Mouse (Mus musculus) heart, adult 2 months (tissue): ENCODE data around the gene Psen1. TPM values are rescaled to one million over a fixed set of nuclear protein-coding genes. Genes with fewer than 3 reads are reported as not detected.

Experiments used
- DNase-seq, 2 experiments: peaks; one replicate each; pipeline ENCODE4 v3.0.0; 2021
- H3K27ac ChIP-seq: fragments of 200-600 bp; 2 replicates; pipeline ENCODE4 v1.8.1; 2022
- H3K27me3 ChIP-seq: fragments of 200-500 bp; 2 replicates; pipeline ENCODE4 v1.6.1; 2012; ENCODE audit warnings: mild to moderate bottlenecking, low read length, inconsistent platforms, mixed read lengths; ENCODE audit not compliant: control insufficient read depth, insufficient read depth
- H3K36me3 ChIP-seq: fragments of 200-500 bp; 2 replicates; pipeline ENCODE4 v1.6.1; 2012; ENCODE audit warnings: low read length, inconsistent platforms; ENCODE audit not compliant: control insufficient read depth, insufficient read depth
- H3K4me1 ChIP-seq: fragments of 200-500 bp; 2 replicates; pipeline ENCODE4 v1.6.1; 2011; ENCODE audit warnings: low read length; ENCODE audit not compliant: control insufficient read depth, insufficient read depth
- H3K4me3 ChIP-seq: fragments of 200-600 bp; 2 replicates; pipeline ENCODE4 v1.8.1; 2022
- H3K79me2 ChIP-seq: fragments of 200-500 bp; replicated peaks from 2 replicates; pipeline ENCODE4 v1.6.1; 2012; ENCODE audit warnings: mild to moderate bottlenecking, inconsistent platforms, low read length, moderate library complexity, mixed read lengths; ENCODE audit not compliant: control insufficient read depth, insufficient read depth
- H3K9ac ChIP-seq: fragments of 200-500 bp; 2 replicates; pipeline ENCODE4 v1.6.1; 2012; ENCODE audit warnings: low read depth, mild to moderate bottlenecking, control low read depth, inconsistent platforms, low read length, mixed read lengths
- CTCF ChIP-seq: fragments of 200-600 bp; IDR thresholded peaks from 2 replicates; pipeline ENCODE4 v1.8.1; 2022; ENCODE audit warnings: antibody characterized with exemption, mild to moderate bottlenecking, moderate library complexity
- EP300 ChIP-seq: fragments of 200-500 bp; IDR thresholded peaks from 2 replicates; pipeline ENCODE4 v1.6.1; 2011; ENCODE audit warnings: low read depth, low read length, control low read depth; ENCODE audit not compliant: insufficient read depth
- POLR2A ChIP-seq: fragments of 200-500 bp; IDR thresholded peaks from 2 replicates; pipeline ENCODE4 v1.6.1; 2011; ENCODE audit warnings: mild to moderate bottlenecking, low read depth, low read length, control low read depth; ENCODE audit not compliant: insufficient read depth
- WGBS: fragments of 180-500 bp; shearing (Covaris S2); methylation state at CpG from one replicate; pipeline ENCODE4 v1.1.7; 2018; 5-methylcytosine and 5-hydroxymethylcytosine counted together
- intact Hi-C: fragments of 180-260 bp; cut with DNase I; formaldehyde crosslinking; loops from one replicate; pipeline ENCODE4 v1.15.1; 2025
- polyA plus RNA-seq: library from polyadenylated mRNA; depleted of rRNA; stranded (reverse); fragments of >200 nt; gene quantifications from 2 replicates; pipeline ENCODE4 v1.2.3, GENCODE M21; 2012; rRNA removed
- total RNA-seq, 2 experiments: library from RNA; stranded (reverse); gene quantifications; 2 replicates each; pipeline ENCODE4 v1.2.3; 2021

The Psen1 gene
- total and polyA plus RNA-seq, 3 experiments, result 16.8 to 38.0 (median 35.1) TPM

- Histone ChIP-seq H3K4me1 (peaks cover 2% of the 10 kb centered on the region; the same call in 1 of the 2 replicates), H3K9ac (no peak overlapping the region), H3K79me2 (no peaks in the 10 kb centered on the region), H3K27me3 (no peaks in the 10 kb centered on the region), H3K4me3 (no peak overlapping the region), H3K27ac (no peak overlapping the region), H3K36me3 (no peaks in the 10 kb centered on the region)
- no peak for DNase-seq
- no peak for TF ChIP-seq EP300
- no peak for TF ChIP-seq POLR2A
- TF ChIP-seq CTCF, result no peak
- intact Hi-C loops, result no loop called here
- 89% methylated on average over 10 of the region's 10 CpGs for WGBS
Measured at GRCm38 (mm10) chr12:83782669-83783068, 94.7 kb downstream of the Psen1 start.

Other genes starting within 250 kb of the Psen1 start
- 10 to 100 TPM; 16.6 to 18.8 TPM for gene Dpf3, start 200.4 kb upstream of the Psen1 start, total RNA-seq
- gene Dpf3, start 200.4 kb upstream of the Psen1 start, polyA plus RNA-seq, result 9.1 and 9.7 TPM in 2 replicates
- gene Dcaf4, start 167.7 kb upstream of the Psen1 start, total RNA-seq, result 10 to 100 TPM; 11.9 to 13.6 TPM
- 17.2 and 26.1 TPM in 2 replicates for gene Dcaf4, start 167.7 kb upstream of the Psen1 start, polyA plus RNA-seq
- 10 to 100 TPM; 13.4 to 15.3 TPM for gene Zfyve1, start 90.9 kb upstream of the Psen1 start, total RNA-seq
- 10.0 and 17.7 TPM in 2 replicates for gene Zfyve1, start 90.9 kb upstream of the Psen1 start, polyA plus RNA-seq
- gene Rbm25, start 56.9 kb upstream of the Psen1 start, total RNA-seq, result 10 to 100 TPM; 37.3 to 49.6 TPM
- 27.4 and 58.5 TPM in 2 replicates for gene Rbm25, start 56.9 kb upstream of the Psen1 start, polyA plus RNA-seq
- gene Papln, start 75.5 kb downstream of the Psen1 start, total RNA-seq, result 1 to 10 TPM; 4.9 to 7.5 TPM
- 8.7 and 13.1 TPM in 2 replicates for gene Papln, start 75.5 kb downstream of the Psen1 start, polyA plus RNA-seq
- 10 to 100 TPM; 31.6 to 32.3 TPM for gene Numb, start 233.8 kb downstream of the Psen1 start, total RNA-seq
- 31.1 and 38.1 TPM in 2 replicates for gene Numb, start 233.8 kb downstream of the Psen1 start, polyA plus RNA-seq